Mouse (Mus musculus) embryonic facial prominence, embryonic 10.5 days (tissue): ENCODE measurements around the gene Olfr699. TPM values are rescaled to one million over a fixed set of nuclear protein-coding genes. Genes with fewer than 3 reads are reported as not detected.

Source experiments
- polyA plus RNA-seq: library from polyadenylated mRNA; unstranded; fragments of >200 nt; fragmentation: Nextera tagmentation; extraction: Ambion mirVana; gene quantifications from 2 replicates; pipeline ENCODE4 v1.2.1, GENCODE M21; 2016

Gene Olfr699
- polyA plus RNA-seq, 1 experiment from 2014 or later, result not detected

Other genes with a start within 250 kb of the Olfr699 start
- 0.05 TPM in 1 of 2 replicates, not detected in the other for gene Olfr693, start 112.6 kb downstream of the Olfr699 start, polyA plus RNA-seq
- not detected in 2 replicates for gene Olfr694, start 101.4 kb downstream of the Olfr699 start, polyA plus RNA-seq
- not detected in 2 replicates for gene Olfr695, start 76.8 kb downstream of the Olfr699 start, polyA plus RNA-seq
- not detected in 2 replicates for gene Olfr697, start 50.8 kb downstream of the Olfr699 start, polyA plus RNA-seq
- gene Olfr698, start 37.8 kb downstream of the Olfr699 start, polyA plus RNA-seq, result not detected in 2 replicates
- not detected in 2 replicates for gene Olfr700, start 15.6 kb upstream of the Olfr699 start, polyA plus RNA-seq
- gene Olfr701, start 20.9 kb upstream of the Olfr699 start, polyA plus RNA-seq, result not detected in 2 replicates
- not detected in 2 replicates for gene Olfr702, start 40.7 kb upstream of the Olfr699 start, polyA plus RNA-seq
- not detected in 2 replicates for gene Olfr703, start 50.2 kb upstream of the Olfr699 start, polyA plus RNA-seq
- gene Olfr704, start 70.0 kb upstream of the Olfr699 start, polyA plus RNA-seq, result not detected in 2 replicates
- not detected in 2 replicates for gene Olfr705, start 83.7 kb upstream of the Olfr699 start, polyA plus RNA-seq
- gene Olfr706, start 95.0 kb upstream of the Olfr699 start, polyA plus RNA-seq, result not detected in 2 replicates
- gene Olfr707, start 108.0 kb upstream of the Olfr699 start, polyA plus RNA-seq, result not detected in 2 replicates
- not detected in 2 replicates for gene Olfr1532-ps1, start 114.8 kb upstream of the Olfr699 start, polyA plus RNA-seq
- gene Olfr709-ps1, start 139.0 kb upstream of the Olfr699 start, polyA plus RNA-seq, result not detected in 2 replicates
- gene Olfr710, start 155.1 kb upstream of the Olfr699 start, polyA plus RNA-seq, result not detected in 2 replicates
- not detected in 2 replicates for gene Olfr6, start 170.7 kb upstream of the Olfr699 start, polyA plus RNA-seq
- gene Olfr711, start 182.3 kb upstream of the Olfr699 start, polyA plus RNA-seq, result not detected in 2 replicates
- not detected in 2 replicates for gene Olfr2, start 212.9 kb upstream of the Olfr699 start, polyA plus RNA-seq
- not detected in 2 replicates for gene Olfr713, start 238.0 kb upstream of the Olfr699 start, polyA plus RNA-seq